Mouse (Mus musculus) bone marrow, adult 2 months (tissue): ENCODE measurements around the gene Ank2. TPM values are rescaled to one million over a fixed set of nuclear protein-coding genes. Genes with fewer than 3 reads are reported as not detected.

Source experiments
- H3K27ac ChIP-seq: fragments of 200-500 bp; 2 replicates; pipeline ENCODE4 v1.5.1; 2012; ENCODE audit warnings: low read depth, mild to moderate bottlenecking, control low read depth, inconsistent platforms, low read length; ENCODE audit not compliant: control insufficient read depth, poor library complexity, insufficient read depth
- H3K4me1 ChIP-seq: fragments of 200-500 bp; 2 replicates; pipeline ENCODE4 v1.6.1; 2011; ENCODE audit warnings: low read length; ENCODE audit not compliant: control insufficient read depth, insufficient read depth
- H3K4me3 ChIP-seq: fragments of 200-500 bp; replicated peaks from 2 replicates; pipeline ENCODE3; 2011; ENCODE audit warnings: mild to moderate bottlenecking, low read depth, low read length, control low read depth; ENCODE audit not compliant: control insufficient read depth
- CTCF ChIP-seq: fragments of 200-500 bp; IDR thresholded peaks from 2 replicates; pipeline ENCODE4 v1.5.1; 2011; ENCODE audit warnings: low read length, control low read depth; ENCODE audit not compliant: control insufficient read depth, insufficient read depth
- POLR2A ChIP-seq: fragments of 200-500 bp; IDR thresholded peaks from 2 replicates; pipeline ENCODE4 v1.6.1; 2011; ENCODE audit warnings: low read depth, mild to moderate bottlenecking, control low read depth, low read length, borderline replicate concordance; ENCODE audit not compliant: control insufficient read depth
- WGBS: fragments of 180-500 bp; shearing (Covaris S2); methylation state at CpG from one replicate; pipeline ENCODE4 v1.1.7; 2018; 5-methylcytosine and 5-hydroxymethylcytosine counted together
- polyA plus RNA-seq: library from polyadenylated mRNA; stranded (reverse); fragments of >200 nt; gene quantifications from 2 replicates; pipeline ENCODE4 v1.2.4, GENCODE M21; 2011; ENCODE audit warnings: low replicate concordance; ENCODE audit not compliant: missing spikeins, insufficient read depth, insufficient read length

Gene Ank2
- polyA plus RNA-seq, 1 experiment: 5.5 TPM

DNA sequence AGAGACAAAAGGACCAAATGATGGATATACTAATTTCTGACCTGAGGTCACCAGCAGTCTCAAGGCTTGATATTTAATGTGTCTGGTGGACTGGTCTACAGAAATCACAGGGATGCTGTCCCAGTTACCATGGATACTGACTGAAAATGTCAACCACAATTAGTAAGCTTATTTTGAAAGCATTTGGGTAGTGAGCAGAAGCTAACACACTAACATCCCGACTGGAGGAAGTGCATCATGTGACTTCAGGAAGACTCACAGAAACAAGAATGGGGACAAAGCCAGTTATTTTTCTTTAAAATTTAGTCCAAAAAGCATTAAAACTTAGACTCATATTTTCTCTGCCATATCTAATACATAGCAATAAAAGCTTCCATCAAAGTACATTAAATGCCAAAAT, 546.5 kb downstream of the Ank2 start:
- TF ChIP-seq POLR2A (no peak), CTCF (no peak)
- WGBS: 5% methylated on average over 1 of the region's 1 CpGs
- H3K27ac ChIP-seq: no peak overlapping the region
- H3K4me3 ChIP-seq: no peak overlapping the region
- H3K4me1 ChIP-seq: no peaks in the 10 kb centered on the region

- WGBS: 85% methylated on average over 10 of the region's 10 CpGs
Measured at GRCm38 (mm10) chr3:126946591-126946990, 552.6 kb downstream of the Ank2 start.

GRCm38 (mm10) chr3:126944838-126945237, 554.3 kb downstream of the Ank2 start:
- no peak overlapping the region for H3K4me3 ChIP-seq
- TF ChIP-seq CTCF (no peak), POLR2A (no peak)
- 36% methylated on average over 4 of the region's 4 CpGs for WGBS
- no peaks in the 10 kb centered on the region for H3K4me1 ChIP-seq
- H3K27ac ChIP-seq: no peak overlapping the region

More at GRCm38 (mm10) chr3:126946591-126946990, 552.6 kb downstream of the Ank2 start:
- H3K27ac ChIP-seq: no peak overlapping the region; the same call in 1 of the 2 replicates
- no peak for TF ChIP-seq POLR2A
- TF ChIP-seq CTCF: no peak
- H3K4me3 ChIP-seq: no peak overlapping the region
- H3K4me1 ChIP-seq: no peaks in the 10 kb centered on the region

DNA sequence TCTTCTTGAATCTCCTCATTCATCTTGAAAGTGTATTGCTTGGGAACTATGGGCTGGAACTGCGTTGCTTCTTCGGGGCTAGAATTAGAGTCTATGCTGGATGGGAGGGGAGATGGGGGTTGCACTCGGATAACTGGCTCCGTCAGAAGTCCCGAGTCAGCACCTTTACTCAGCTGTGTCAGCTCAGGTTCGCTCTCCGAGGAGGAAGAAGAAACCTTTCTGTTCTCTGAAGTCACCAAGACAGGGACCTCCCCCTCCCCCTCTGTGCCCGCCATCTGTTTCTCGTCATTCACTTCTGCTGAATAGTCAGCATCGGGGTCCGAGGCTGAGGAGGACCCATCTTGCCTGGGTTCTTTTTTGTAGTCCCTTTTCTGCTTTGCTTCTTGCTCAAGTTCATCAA, 555.1 kb downstream of the Ank2 start:
- no peaks in the 10 kb centered on the region for H3K4me1 ChIP-seq
- TF ChIP-seq CTCF: no peak
- 82% methylated on average over 11 of the region's 11 CpGs for WGBS
- no peak overlapping the region for H3K4me3 ChIP-seq
- H3K27ac ChIP-seq: no peak overlapping the region

- no peak for TF ChIP-seq CTCF
- no peak for TF ChIP-seq POLR2A
- no peak overlapping the region for H3K4me3 ChIP-seq
- no peaks in the 10 kb centered on the region for H3K4me1 ChIP-seq
- 77% methylated on average over 5 of the region's 5 CpGs for WGBS
- H3K27ac ChIP-seq: no peak overlapping the region
Measured at GRCm38 (mm10) chr3:126940452-126940851, 558.7 kb downstream of the Ank2 start.

DNA sequence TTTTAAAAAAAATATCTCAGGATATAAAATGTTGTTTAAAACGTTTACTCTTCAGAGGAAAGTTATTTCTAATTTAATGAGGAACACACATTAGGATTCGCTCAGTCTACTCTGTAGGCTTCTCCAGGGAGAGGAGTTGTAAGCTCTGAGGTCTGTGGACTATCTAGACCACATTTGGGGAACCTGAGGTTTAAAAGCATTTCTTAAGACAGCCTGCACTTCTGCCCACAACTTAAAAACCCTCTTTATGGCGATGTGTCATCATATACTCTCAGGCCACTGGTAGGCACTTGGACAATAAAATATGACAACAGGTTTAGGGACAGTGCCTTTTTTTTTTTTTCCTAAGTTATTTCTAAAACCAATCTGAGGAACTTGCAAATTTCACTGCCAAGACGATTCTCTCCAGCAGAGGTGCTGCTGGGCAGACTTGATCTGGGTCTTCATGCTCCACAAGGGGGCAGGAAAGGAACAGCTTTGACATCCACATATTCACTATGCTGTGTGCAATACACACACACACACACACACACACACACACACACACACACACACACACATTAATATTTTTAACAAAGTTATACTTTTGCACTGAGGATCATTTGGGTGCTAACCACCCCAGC, 567.2 kb downstream of the Ank2 start:
- no peaks in the 10 kb centered on the region; the same call in 1 of the 2 replicates for H3K4me1 ChIP-seq
- TF ChIP-seq CTCF: peak; percentile 36; the same call in 1 of the 2 replicates
- TF ChIP-seq POLR2A: no peak
- WGBS: 5% methylated on average over 4 of the region's 4 CpGs
- H3K27ac ChIP-seq: no peak overlapping the region
- H3K4me3 ChIP-seq: no peak overlapping the region

DNA sequence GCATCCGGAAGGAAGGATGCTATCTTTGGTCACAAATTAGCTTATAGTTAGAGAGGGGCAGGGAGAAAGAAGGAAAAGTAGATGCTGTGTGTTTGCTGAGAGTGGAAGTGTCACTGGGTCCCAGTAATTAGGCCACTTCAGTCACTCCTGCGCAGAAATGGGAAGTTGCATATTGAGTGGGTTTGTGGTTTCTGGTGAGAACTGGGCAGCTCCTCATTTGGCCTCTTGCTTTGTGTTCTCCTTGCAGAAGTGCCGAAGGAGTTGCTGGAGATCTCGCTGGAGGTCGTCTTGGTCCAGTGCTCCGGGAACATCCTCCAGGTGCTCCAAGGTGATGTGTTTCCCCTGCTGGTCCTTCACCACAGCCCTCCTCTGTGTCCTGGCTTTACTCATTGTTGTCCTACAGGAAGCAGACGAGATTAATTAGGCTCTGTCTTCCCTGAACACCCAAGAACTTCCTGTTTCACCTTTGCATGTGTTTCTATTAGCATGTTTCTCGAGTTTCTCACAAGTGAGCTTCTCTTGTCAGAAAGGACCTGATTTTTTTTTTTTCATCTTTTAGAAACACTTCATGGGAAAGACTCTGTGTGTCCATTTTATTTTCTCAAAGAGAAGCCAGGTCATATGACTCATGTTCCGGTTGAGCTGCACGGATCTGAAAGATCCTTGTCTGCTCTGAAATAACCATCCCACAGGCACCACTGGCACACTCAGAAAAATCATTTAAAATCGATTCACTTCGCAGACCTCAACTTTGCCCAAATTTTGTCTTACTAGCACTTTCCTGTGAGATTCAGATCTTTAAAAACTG, 575.4 kb downstream of the Ank2 start:
- Histone ChIP-seq H3K27ac (no peak overlapping the region), H3K4me1 (peaks cover 1% of the 10 kb centered on the region), H3K4me3 (peak overlapping the region; percentile 17)
- TF ChIP-seq CTCF (no peak), POLR2A (no peak)
- WGBS: 12% methylated on average over 12 of the region's 12 CpGs

GRCm38 (mm10) chr3:126921941-126922340, 577.2 kb downstream of the Ank2 start:
- Histone ChIP-seq H3K4me1 (peaks cover 1% of the 10 kb centered on the region), H3K27ac (no peak overlapping the region), H3K4me3 (no peak overlapping the region)
- 54% methylated on average over 3 of the region's 3 CpGs for WGBS
- TF ChIP-seq CTCF: no peak
- no peak for TF ChIP-seq POLR2A

DNA sequence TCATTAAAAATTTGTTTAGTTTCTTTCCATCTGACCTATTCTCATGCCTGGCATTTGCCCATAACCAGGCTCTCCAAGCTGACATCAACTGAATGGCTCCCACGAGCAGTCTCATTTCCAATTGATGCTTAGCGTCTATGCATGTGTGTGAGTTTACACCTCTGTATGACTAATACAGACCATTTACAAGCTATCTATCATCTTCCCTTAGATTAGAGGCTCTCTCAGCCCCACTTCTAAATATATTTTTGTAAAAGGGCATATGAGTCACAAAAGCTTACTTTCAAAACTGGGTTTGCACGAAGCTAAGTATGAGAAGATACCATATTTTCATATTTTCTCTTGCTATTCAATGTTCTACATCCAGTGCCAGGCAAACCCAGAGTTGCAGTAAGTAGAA, 578.9 kb downstream of the Ank2 start:
- Histone ChIP-seq H3K27ac (no peak overlapping the region), H3K4me3 (no peak overlapping the region), H3K4me1 (peaks cover 1% of the 10 kb centered on the region)
- WGBS: 72% methylated on average over 3 of the region's 3 CpGs
- no peak for TF ChIP-seq POLR2A
- no peak for TF ChIP-seq CTCF
